Mouse (Mus musculus) hindbrain, embryonic 14.5 days (tissue): ENCODE results near the gene Slfn8. TPM values are rescaled to one million over a fixed set of nuclear protein-coding genes. Genes with fewer than 3 reads are reported as not detected.
"Not testable (repeated sequence)": the region's sequence is repeated elsewhere in the genome, so short reads cannot be mapped to it uniquely, and the experiment has no call there.

ENCODE experiments used
- ATAC-seq: fragments of 200-750 bp; cut with Nextera tagmentation; 2 replicates; pipeline ENCODE4 v1.8.0; 2017; ENCODE audit warnings: moderate number of reproducible peaks, mild to moderate bottlenecking, moderate TSS enrichment, moderate library complexity; ENCODE audit not compliant: low FRiP score
- DNase-seq: peaks from one replicate; pipeline ENCODE4 v3.0.0-alpha.2; 2015; ENCODE audit warnings: low spot score
- H3K27ac ChIP-seq: fragments of 300-500 bp; sonication (generic); 2 replicates; pipeline ENCODE4 v1.5.1; 2014; ENCODE audit warnings: mild to moderate bottlenecking, moderate library complexity
- H3K27me3 ChIP-seq: fragments of 300-500 bp; sonication (generic); 2 replicates; pipeline ENCODE4 v1.6.1; 2014; ENCODE audit warnings: mild to moderate bottlenecking, low read length, mixed read lengths; ENCODE audit not compliant: control insufficient read depth, insufficient read depth
- H3K36me3 ChIP-seq: fragments of 300-500 bp; sonication (generic); replicated peaks from 2 replicates; pipeline ENCODE4 v1.6.1; 2014; ENCODE audit not compliant: control insufficient read depth, insufficient read depth
- H3K4me1 ChIP-seq: fragments of 300-500 bp; sonication (generic); replicated peaks from 2 replicates; pipeline ENCODE4 v1.6.1; 2014; ENCODE audit warnings: antibody characterized with exemption, low read length, mixed read lengths; ENCODE audit not compliant: control insufficient read depth, insufficient read depth
- H3K4me2 ChIP-seq: fragments of 300-500 bp; sonication (generic); replicated peaks from 2 replicates; pipeline ENCODE4 v1.6.1; 2014; ENCODE audit warnings: mild to moderate bottlenecking, moderate library complexity
- H3K4me3 ChIP-seq: fragments of 300-500 bp; sonication (generic); replicated peaks from 2 replicates; pipeline ENCODE4 v1.5.1; 2014; ENCODE audit warnings: mild to moderate bottlenecking, low read length
- H3K9ac ChIP-seq: fragments of 300-500 bp; sonication (generic); 2 replicates; pipeline ENCODE4 v1.6.1; 2014
- H3K9me3 ChIP-seq: fragments of 300-500 bp; sonication (generic); 2 replicates; pipeline ENCODE4 v1.6.1; 2016; ENCODE audit warnings: low read length; ENCODE audit not compliant: control insufficient read depth
- WGBS: fragments of 180-500 bp; shearing (Covaris S2); extraction: QIAGEN DNeasy Blood & Tissue Kit; methylation state at CpG from one replicate; pipeline ENCODE4 v1.1.7; 2014; 5-methylcytosine and 5-hydroxymethylcytosine counted together
- polyA plus RNA-seq: library from polyadenylated mRNA; unstranded; fragments of >200 nt; fragmentation: Nextera tagmentation; extraction: Ambion mirVana; gene quantifications from 2 replicates; pipeline ENCODE4 v1.2.1, GENCODE M21; 2014

Gene Slfn8
- polyA plus RNA-seq, 1 experiment from 2014 or later: 0.27 TPM

DNA sequence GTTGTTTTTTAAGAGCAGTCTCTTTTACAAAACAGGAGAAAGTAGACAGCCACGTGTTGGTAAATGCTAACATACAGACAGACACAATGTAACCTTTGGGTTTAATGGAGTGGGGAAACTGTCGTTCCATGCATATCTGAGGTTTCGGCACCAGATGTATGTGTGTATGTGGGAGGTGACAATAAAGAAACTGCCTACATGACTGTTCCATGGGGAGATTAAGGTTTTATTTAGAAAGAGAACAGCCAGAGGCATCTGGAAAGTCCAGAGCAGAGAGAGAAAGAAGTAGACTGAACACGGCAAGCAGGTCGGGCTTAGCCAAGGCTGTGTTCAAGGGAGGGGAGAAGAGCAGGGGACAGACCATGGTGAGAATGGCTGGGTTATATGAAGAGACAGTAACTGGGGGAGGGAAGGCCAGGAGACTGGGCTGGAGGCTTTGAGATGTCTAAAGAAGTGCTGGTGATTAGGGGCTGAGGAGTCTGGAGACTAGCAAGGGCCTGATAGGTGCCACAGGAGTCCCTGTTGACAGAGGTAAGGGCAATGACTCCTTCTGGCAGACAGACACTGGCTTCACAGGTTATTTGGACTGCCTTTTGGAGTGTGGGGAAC is 39.9 kb upstream of the Slfn8 start:
- H3K9me3 ChIP-seq: no peaks in the 10 kb centered on the region
- WGBS: 89% methylated on average over 5 of the region's 5 CpGs

DNA sequence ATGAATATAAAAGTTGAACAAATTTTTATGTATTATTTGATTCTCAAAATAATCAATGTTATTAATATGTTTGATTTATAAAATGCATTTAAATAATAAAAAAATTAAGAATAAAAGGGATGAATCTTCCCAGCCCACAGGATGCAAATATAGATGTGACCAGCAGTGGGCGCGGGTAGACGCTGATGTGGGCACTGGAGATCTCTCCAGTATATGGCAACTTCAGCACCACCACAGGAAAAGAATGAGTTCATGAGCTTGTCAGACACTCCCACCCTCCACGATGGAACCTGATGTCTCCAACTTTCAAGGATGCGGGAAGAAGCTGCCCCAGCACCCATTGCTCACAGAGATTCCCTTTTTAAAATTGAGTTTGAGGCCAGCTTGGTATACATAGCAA is 37.3 kb upstream of the Slfn8 start:
- DNase-seq: peak; percentile 74
- 8% methylated on average over 5 of the region's 5 CpGs for WGBS
- H3K36me3 ChIP-seq: no peaks in the 10 kb centered on the region

More for the DNA sequence above, 39.9 kb upstream of the Slfn8 start:
- Histone ChIP-seq H3K4me1 (no peaks in the 10 kb centered on the region), H3K4me2 (no peak overlapping the region), H3K27me3 (no peaks in the 10 kb centered on the region), H3K4me3 (no peak overlapping the region), H3K9ac (no peak overlapping the region), H3K36me3 (no peaks in the 10 kb centered on the region), H3K27ac (no peak overlapping the region)
- DNase-seq (no peak), ATAC-seq (no peak)

GRCm38 (mm10) chr11:83045642-83046041 is 25.0 kb upstream of the Slfn8 start:
- no peaks in the 10 kb centered on the region for H3K4me1 ChIP-seq
- DNase-seq (no peak), ATAC-seq (no peak)
- no peak overlapping the region for H3K4me2 ChIP-seq
- H3K36me3 ChIP-seq: no peaks in the 10 kb centered on the region
- H3K27me3 ChIP-seq: no peaks in the 10 kb centered on the region
- H3K9me3 ChIP-seq: no peaks in the 10 kb centered on the region
- no peak overlapping the region for H3K4me3 ChIP-seq
- H3K9ac ChIP-seq: no peak overlapping the region
- WGBS: 87% methylated on average over 3 of the region's 3 CpGs
- H3K27ac ChIP-seq: no peak overlapping the region

More for the DNA sequence above, 37.3 kb upstream of the Slfn8 start:
- ATAC-seq: no peak
- no peak overlapping the region for H3K27ac ChIP-seq
- no peaks in the 10 kb centered on the region for H3K9me3 ChIP-seq
- no peaks in the 10 kb centered on the region for H3K27me3 ChIP-seq
- H3K4me1 ChIP-seq: no peaks in the 10 kb centered on the region
- H3K4me2 ChIP-seq: no peak overlapping the region
- H3K9ac ChIP-seq: no peak overlapping the region
- no peak overlapping the region for H3K4me3 ChIP-seq

GRCm38 (mm10) chr11:83043891-83044290 is 23.3 kb upstream of the Slfn8 start:
- 84% methylated on average over 4 of the region's 4 CpGs for WGBS
- Histone ChIP-seq H3K9me3 (no peaks in the 10 kb centered on the region), H3K27ac (no peak overlapping the region), H3K4me1 (no peaks in the 10 kb centered on the region), H3K27me3 (no peaks in the 10 kb centered on the region), H3K4me2 (no peak overlapping the region), H3K36me3 (no peaks in the 10 kb centered on the region), H3K9ac (no peak overlapping the region), H3K4me3 (no peak overlapping the region)
- DNase-seq (no peak), ATAC-seq (no peak)

DNA sequence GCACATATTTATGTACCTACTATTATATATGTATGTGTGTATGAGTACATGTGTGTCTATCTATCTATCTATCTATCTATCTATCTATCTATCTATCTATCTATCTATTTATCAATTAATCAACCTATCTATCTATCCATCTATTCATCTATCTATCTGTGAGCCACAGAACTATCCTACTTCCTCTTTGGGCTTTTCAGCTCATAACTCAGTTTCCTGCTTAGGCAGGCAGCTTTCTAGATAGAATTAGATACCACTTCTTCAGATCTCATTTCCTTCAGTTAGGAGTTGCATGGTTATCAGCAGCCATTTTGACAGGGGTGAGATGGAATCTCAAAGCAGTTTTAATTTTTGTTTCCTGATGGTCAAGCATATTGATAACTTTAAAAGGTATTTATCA is 20.4 kb upstream of the Slfn8 start:
- Histone ChIP-seq H3K4me3 (no peak overlapping the region), H3K36me3 (no peaks in the 10 kb centered on the region), H3K9ac (no peak overlapping the region), H3K4me2 (no peak overlapping the region), H3K27ac (no peak overlapping the region), H3K4me1 (no peaks in the 10 kb centered on the region), H3K27me3 (no peaks in the 10 kb centered on the region), H3K9me3 (no peaks in the 10 kb centered on the region)
- DNase-seq (no peak), ATAC-seq (no peak)

DNA sequence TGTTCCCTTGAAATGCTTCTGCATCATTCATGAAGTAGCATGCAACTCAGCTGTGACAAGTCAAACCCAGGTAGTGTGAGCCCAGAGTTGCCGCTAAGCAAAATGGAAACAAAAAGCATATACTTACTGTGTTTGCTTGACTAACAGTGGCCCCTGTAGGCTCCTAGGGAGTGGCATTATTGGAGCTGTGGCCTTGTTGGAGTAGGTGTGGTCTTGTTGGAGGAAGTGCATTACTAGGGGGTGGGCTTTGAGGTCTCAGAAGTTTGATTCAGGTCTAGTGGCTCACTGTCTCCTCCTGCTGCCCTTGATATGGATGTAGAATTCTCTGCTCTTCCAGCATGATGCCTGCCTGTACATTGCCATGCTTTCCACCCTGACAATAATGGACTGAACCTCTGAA is 19.7 kb upstream of the Slfn8 start:
- H3K4me1 ChIP-seq: no peaks in the 10 kb centered on the region
- peak overlapping the region; percentile 5; the same call in 1 of the 2 replicates for H3K4me2 ChIP-seq
- no peaks in the 10 kb centered on the region for H3K27me3 ChIP-seq
- DNase-seq: no peak
- ATAC-seq: no peak
- no peaks in the 10 kb centered on the region for H3K36me3 ChIP-seq
- no peak overlapping the region for H3K9ac ChIP-seq
- WGBS: 14% methylated on average over 1 of the region's 1 CpGs
- H3K9me3 ChIP-seq: no peaks in the 10 kb centered on the region
- no peak overlapping the region for H3K4me3 ChIP-seq
- no peak overlapping the region for H3K27ac ChIP-seq

GRCm38 (mm10) chr11:83039796-83040195 is 19.2 kb upstream of the Slfn8 start:
- no peak for ATAC-seq
- Histone ChIP-seq H3K9ac (no peak overlapping the region), H3K4me3 (no peak overlapping the region), H3K4me2 (peak overlapping the region; percentile 5; the same call in 1 of the 2 replicates), H3K4me1 (no peaks in the 10 kb centered on the region), H3K36me3 (no peaks in the 10 kb centered on the region), H3K27me3 (no peaks in the 10 kb centered on the region), H3K27ac (no peak overlapping the region), H3K9me3 (no peaks in the 10 kb centered on the region)
- WGBS: 14% methylated on average over 19 of the region's 19 CpGs
- DNase-seq: no peak

GRCm38 (mm10) chr11:83039156-83039555 is 18.5 kb upstream of the Slfn8 start:
- 70% methylated on average over 1 of the region's 1 CpGs for WGBS
- Histone ChIP-seq H3K36me3 (no peaks in the 10 kb centered on the region), H3K4me3 (no peak overlapping the region), H3K9ac (no peak overlapping the region), H3K9me3 (no peaks in the 10 kb centered on the region), H3K4me2 (no peak overlapping the region), H3K4me1 (no peaks in the 10 kb centered on the region), H3K27ac (no peak overlapping the region), H3K27me3 (no peaks in the 10 kb centered on the region)
- no peak for ATAC-seq
- no peak for DNase-seq

- WGBS: 86% methylated on average over 3 of the region's 3 CpGs
- H3K4me1 ChIP-seq, H3K27ac ChIP-seq, ATAC-seq, H3K27me3 ChIP-seq, H3K4me3 ChIP-seq, DNase-seq, H3K36me3 ChIP-seq, H3K9ac ChIP-seq, H3K9me3 ChIP-seq, H3K4me2 ChIP-seq: not testable (repeated sequence)
Measured at GRCm38 (mm10) chr11:83038686-83039085, 18.1 kb upstream of the Slfn8 start.
